19 mouse cellular contexts compared by ENCODE assay signal in genomic region chr16:22444786-22445185, GRCm38 (mm10). TPM values are rescaled to one million over a fixed set of nuclear protein-coding genes. Genes with fewer than 3 reads are reported as not detected.
DNase-seq lines count a peak whose midpoint lies in the region; TF ChIP-seq lines count a peak whose summit lies in the region.
"Had no signal": no experiment of that assay in that cellular context is flagged by ENCODE, and none has a peak within 500 bp of the region (broad histone marks: within the 10 kb centered on the region; RNA-seq: fewer than 3 reads in every experiment).

No protein-coding gene starts in this region.

- H3K79me2 ChIP-seq in macrophage (ENCODE audit: inconsistent target) = no peaks in the 10 kb centered on the region

- intact Hi-C loops in left cerebral cortex, postnatal 14 days (cut with DNase I) = loop anchor here (5.0 kb wide), 1 partner anchor 63 kb away; no protein-coding TSS in a partner anchor

- H3K4me3 ChIP-seq in bone marrow macrophage, adult 2 months (ENCODE audit: insufficient read depth, low read length) = peak overlapping the region; percentile 32
- H3K4me3 ChIP-seq in macrophage (ENCODE audit: inconsistent target) = no peak overlapping the region; the same call in 1 of the 2 replicates
- H3K4me3 ChIP-seq: embryonic facial prominence, embryonic 12.5 days; gastrocnemius, adult 2 months; heart, embryonic 10.5 days; hindbrain, embryonic 15.5 days; layer of hippocampus, adult 2 months; stomach, embryonic 15.5 days had no signal

- WGBS in macrophage (ENCODE audit: missing documents) = 5% methylated on average over 6 of the region's 6 CpGs

- no peak for TF ChIP-seq POLR2A in bone marrow macrophage, adult 2 months (IDR thresholded peaks at IDR 0.05; ENCODE audit: borderline replicate concordance, low read depth, low read length)

- peaks cover 56% of the 10 kb centered on the region for H3K4me1 ChIP-seq in bone marrow macrophage, adult 2 months (ENCODE audit: control insufficient read depth, insufficient read depth, low read length)

- peak; percentile 22 to 44 for DNase-seq in left cerebral cortex, postnatal 14 days (ENCODE audit: low spot score in 2 of 2)
- DNase-seq in left cerebral cortex, adult 8-10 months (ENCODE audit: low spot score in 2 of 2) = no peak
- peak; percentile 75 for DNase-seq in A20 (ENCODE audit: low read depth, low spot score)
- no peak for DNase-seq in thymus, adult 18-20 months
- DNase-seq in ovary, postnatal 10 days (ENCODE audit: low spot score) = no peak
- DNase-seq: cerebellum, adult 11 months; cerebellum, postnatal 36 days; forebrain, postnatal 0 days; gastrocnemius, adult 2 months; liver; right cerebral cortex, postnatal 4 days had no signal

- H3K27ac ChIP-seq in bone marrow macrophage, adult 2 months (ENCODE audit: insufficient read depth, low read depth, low read length) = peak overlapping the region; percentile 98
- H3K27ac ChIP-seq in macrophage = peak overlapping the region; percentile 99
- H3K27ac ChIP-seq: embryonic facial prominence, embryonic 12.5 days; gastrocnemius, adult 2 months; heart, embryonic 10.5 days; hindbrain, embryonic 15.5 days; stomach, embryonic 15.5 days had no signal

- H3K36me3 ChIP-seq in macrophage (ENCODE audit: inconsistent target) = no peaks in the 10 kb centered on the region
- H3K36me3 ChIP-seq: embryonic facial prominence, embryonic 12.5 days; G1E; heart, embryonic 10.5 days; hindbrain, embryonic 15.5 days; stomach, embryonic 15.5 days had no signal

- TF ChIP-seq CTCF in bone marrow macrophage, adult 2 months (IDR thresholded peaks at IDR 0.05; ENCODE audit: low read depth, low read length) = no peak

RNA-seq across cellular contexts. Expression of gene Etv5, which starts 5.3 kb away (rescaled TPM):
- total RNA-seq in left cerebral cortex, postnatal 14 days (2021) = 10 to 100 TPM; 59.9 to 68.8 TPM
- total RNA-seq in left cerebral cortex, adult 8-10 months (2022) = 10 to 100 TPM; 60.9 to 81.8 (median 65.7) TPM
- polyA plus RNA-seq in bone marrow macrophage, adult 2 months (2012; ENCODE audit: insufficient read depth, insufficient read length, missing spikeins) = 14.8 and 19.3 TPM in 2 replicates
- 10 to 100 TPM in 11 of 26 experiments, 1 to 10 TPM in 15; 2.3 to 15.9 (median 9.1) TPM for total RNA-seq in macrophage (2018; cell fraction: chromatin; rRNA removed)
- 10 to 100 TPM in 25 of 26 experiments, 1 to 10 TPM in 1; 9.2 to 16.2 (median 12.9) TPM for total RNA-seq in macrophage (2018; cell fraction: cytosol; rRNA removed)
- total RNA-seq in macrophage (2018; cell fraction: nucleus; rRNA removed) = 10 to 100 TPM in 6 of 26 experiments, 1 to 10 TPM in 20; 5.1 to 68.1 (median 7.5) TPM
- 6.4 to 103 TPM (median 10.0 TPM) in 3 replicates for polyA plus RNA-seq in macrophage (2018)

Comparison
In these comparisons a context has a peak if more than half of its experiments do, and no peak if none do; other contexts are left out.
1. DNase-seq: peak in left cerebral cortex, postnatal 14 days (2 of 2) and A20 (single experiment); none in left cerebral cortex, adult 8-10 months (0 of 2), thymus, adult 18-20 months (0 of 2) and ovary, postnatal 10 days (single experiment).